In genomic region chr2:70337208-70337611, GRCm38 (mm10) we compare ENCODE assay signal across 8 mouse cellular contexts.
A peak's percentile ranks its signal among the peaks of the same experiment; 100 is the strongest.
DNase-seq lines count a peak whose midpoint lies in the region; ATAC-seq and TF ChIP-seq lines count a peak whose summit lies in the region.

No protein-coding gene starts in this region.

- H3K9me3 ChIP-seq in lung, embryonic 14.5 days (ENCODE audit: low read depth, low read length), result no peaks in the 10 kb centered on the region

- H3K4me3 ChIP-seq in lung, embryonic 14.5 days (ENCODE audit: low read depth, low read length), result no peak overlapping the region

- peaks cover 32% of the 10 kb centered on the region for H3K4me1 ChIP-seq in lung, embryonic 14.5 days (ENCODE audit: insufficient read depth)

- H3K36me3 ChIP-seq in lung, embryonic 14.5 days (ENCODE audit: insufficient read depth), result no peaks in the 10 kb centered on the region

- peak overlapping the region; percentile 45 for H3K4me2 ChIP-seq in lung, embryonic 14.5 days

- no peak; the same call in 1 of the 2 replicates for TF ChIP-seq CTCF in lung, embryonic 14.5 days (IDR thresholded peaks at IDR 0.05; ENCODE audit: low read depth)

- H3K27ac ChIP-seq in lung, embryonic 14.5 days (ENCODE audit: low read depth), result peak overlapping the region; percentile 91

- peak; percentile 88 for ATAC-seq in lung, embryonic 14.5 days (ENCODE audit: insufficient read depth)
- no peak for ATAC-seq in erythroblast, adult 5-6 weeks (replicated peaks; ENCODE audit: low FRiP score, poor library complexity, severe bottlenecking)

- peak overlapping the region; percentile 24; the same call in 1 of the 2 replicates for H3K9ac ChIP-seq in lung, embryonic 14.5 days

- no peaks in the 10 kb centered on the region for H3K27me3 ChIP-seq in lung, embryonic 14.5 days (ENCODE audit: insufficient read depth, low read length)

- 1% methylated on average over 7 of the region's 7 CpGs for WGBS in lung, embryonic 14.5 days

- peak; percentile 26 for DNase-seq in ovary, postnatal 36 days (ENCODE audit: low spot score)
- DNase-seq in ovary, postnatal 10 days (ENCODE audit: low spot score), result no peak
- peak; percentile 36 for DNase-seq in fibroblast of lung, adult 2 months (ENCODE audit: low read depth)
- DNase-seq in kidney, adult 11 months, result peak; percentile 24
- DNase-seq in lung, embryonic 14.5 days, result peak; percentile 88
- no peak for DNase-seq in thymus, postnatal 10 days (ENCODE audit: low spot score in 2 of 2)
- DNase-seq in left cerebral cortex, adult 11 months (ENCODE audit: low spot score), result no peak

Comparison
In these comparisons a context has a peak if more than half of its experiments do, and no peak if none do; other contexts are left out.
1. DNase-seq: peak in ovary, postnatal 36 days (single experiment), fibroblast of lung, adult 2 months (single experiment), kidney, adult 11 months (single experiment) and lung, embryonic 14.5 days (single experiment); none in ovary, postnatal 10 days (single experiment), thymus, postnatal 10 days (0 of 2) and left cerebral cortex, adult 11 months (single experiment).